Mouse (Mus musculus) intestine, embryonic 15.5 days (tissue): ENCODE results near the gene Crtac1. TPM values are rescaled to one million over a fixed set of nuclear protein-coding genes. Genes with fewer than 3 reads are reported as not detected.

Experiments
- ATAC-seq: fragments of 200-750 bp; cut with Nextera tagmentation; 2 replicates; pipeline ENCODE4 v1.8.0; 2017; ENCODE audit warnings: moderate TSS enrichment, moderate library complexity
- H3K27ac ChIP-seq: fragments of 300-500 bp; sonication (generic); 2 replicates; pipeline ENCODE4 v1.5.1; 2015; ENCODE audit warnings: mild to moderate bottlenecking, inconsistent platforms
- H3K27me3 ChIP-seq: fragments of 300-500 bp; sonication (generic); replicated peaks from 2 replicates; pipeline ENCODE4 v1.6.1; 2015; ENCODE audit warnings: inconsistent platforms
- H3K36me3 ChIP-seq: fragments of 300-500 bp; sonication (generic); 2 replicates; pipeline ENCODE4 v1.6.1; 2015; ENCODE audit warnings: inconsistent platforms
- H3K4me1 ChIP-seq: fragments of 300-500 bp; sonication (generic); replicated peaks from 2 replicates; pipeline ENCODE4 v1.6.1; 2015; ENCODE audit warnings: inconsistent platforms
- H3K4me2 ChIP-seq: fragments of 300-500 bp; sonication (generic); replicated peaks from 2 replicates; pipeline ENCODE4 v1.6.1; 2015; ENCODE audit warnings: mild to moderate bottlenecking, inconsistent platforms
- H3K4me3 ChIP-seq: fragments of 300-500 bp; sonication (generic); replicated peaks from 2 replicates; pipeline ENCODE4 v1.5.1; 2015; ENCODE audit warnings: inconsistent platforms
- H3K9ac ChIP-seq: fragments of 300-500 bp; sonication (generic); 2 replicates; pipeline ENCODE4 v1.6.1; 2015; ENCODE audit warnings: inconsistent platforms
- H3K9me3 ChIP-seq: fragments of 300-500 bp; sonication (generic); 2 replicates; pipeline ENCODE4 v1.6.1; 2016; ENCODE audit warnings: inconsistent platforms
- WGBS: fragments of 180-500 bp; shearing (Covaris S2); methylation state at CpG from one replicate; pipeline ENCODE4 v1.1.7; 2015; 5-methylcytosine and 5-hydroxymethylcytosine counted together
- polyA plus RNA-seq: library from polyadenylated mRNA; unstranded; fragments of >200 nt; fragmentation: Nextera tagmentation; extraction: Ambion mirVana; gene quantifications from 2 replicates; pipeline ENCODE4 v1.2.1, GENCODE M21; 2015

The Crtac1 gene
- polyA plus RNA-seq, 1 experiment from 2014 or later: 5.8 TPM

- no peaks in the 10 kb centered on the region for H3K9me3 ChIP-seq
- no peak for ATAC-seq
- 46% methylated on average over 8 of the region's 8 CpGs for WGBS
- no peak overlapping the region for H3K4me2 ChIP-seq
- no peak overlapping the region for H3K4me3 ChIP-seq
- no peak overlapping the region for H3K27ac ChIP-seq
- H3K9ac ChIP-seq: no peak overlapping the region
- H3K27me3 ChIP-seq: peaks cover 30% of the 10 kb centered on the region
- no peaks in the 10 kb centered on the region for H3K4me1 ChIP-seq
- H3K36me3 ChIP-seq: no peaks in the 10 kb centered on the region
These were observed 51.8 kb downstream of the Crtac1 start for GRCm38 (mm10) chr19:42379798-42380197.

- 60% methylated on average over 3 of the region's 3 CpGs for WGBS
- no peaks in the 10 kb centered on the region for H3K36me3 ChIP-seq
- ATAC-seq: no peak
These were observed 54.4 kb downstream of the Crtac1 start for GRCm38 (mm10) chr19:42377206-42377605.

GRCm38 (mm10) chr19:42363551-42363950, 68.0 kb downstream of the Crtac1 start:
- WGBS: 72% methylated on average over 4 of the region's 4 CpGs
- Histone ChIP-seq H3K4me3 (no peak overlapping the region), H3K27ac (no peak overlapping the region), H3K4me1 (no peaks in the 10 kb centered on the region), H3K36me3 (no peaks in the 10 kb centered on the region), H3K27me3 (no peaks in the 10 kb centered on the region), H3K9me3 (no peaks in the 10 kb centered on the region), H3K9ac (no peak overlapping the region), H3K4me2 (no peak overlapping the region)
- no peak for ATAC-seq

More at GRCm38 (mm10) chr19:42377206-42377605, 54.4 kb downstream of the Crtac1 start:
- H3K27ac ChIP-seq: no peak overlapping the region
- H3K4me2 ChIP-seq: no peak overlapping the region
- H3K9me3 ChIP-seq: no peaks in the 10 kb centered on the region
- H3K4me1 ChIP-seq: no peaks in the 10 kb centered on the region
- H3K4me3 ChIP-seq: no peak overlapping the region
- peaks cover 15% of the 10 kb centered on the region for H3K27me3 ChIP-seq
- H3K9ac ChIP-seq: no peak overlapping the region

GRCm38 (mm10) chr19:42358406-42358805, 73.2 kb downstream of the Crtac1 start:
- no peak overlapping the region for H3K27ac ChIP-seq
- no peaks in the 10 kb centered on the region for H3K4me1 ChIP-seq
- no peak overlapping the region for H3K9ac ChIP-seq
- no peaks in the 10 kb centered on the region for H3K9me3 ChIP-seq
- H3K4me2 ChIP-seq: no peak overlapping the region
- H3K36me3 ChIP-seq: no peaks in the 10 kb centered on the region
- H3K4me3 ChIP-seq: no peak overlapping the region
- ATAC-seq: no peak
- WGBS: 63% methylated on average over 7 of the region's 7 CpGs
- no peaks in the 10 kb centered on the region for H3K27me3 ChIP-seq

GRCm38 (mm10) chr19:42356854-42357253, 74.7 kb downstream of the Crtac1 start:
- Histone ChIP-seq H3K9me3 (no peaks in the 10 kb centered on the region), H3K27ac (no peak overlapping the region), H3K9ac (no peak overlapping the region), H3K4me2 (no peak overlapping the region), H3K27me3 (no peaks in the 10 kb centered on the region), H3K36me3 (no peaks in the 10 kb centered on the region), H3K4me3 (no peak overlapping the region), H3K4me1 (no peaks in the 10 kb centered on the region)
- WGBS: 59% methylated on average over 5 of the region's 5 CpGs
- no peak for ATAC-seq

GRCm38 (mm10) chr19:42355476-42355875, 76.1 kb downstream of the Crtac1 start:
- Histone ChIP-seq H3K36me3 (no peaks in the 10 kb centered on the region), H3K4me2 (no peak overlapping the region), H3K9me3 (no peaks in the 10 kb centered on the region), H3K27me3 (no peaks in the 10 kb centered on the region), H3K9ac (no peak overlapping the region), H3K4me3 (no peak overlapping the region), H3K27ac (no peak overlapping the region), H3K4me1 (no peaks in the 10 kb centered on the region)
- ATAC-seq: no peak
- 91% methylated on average over 16 of the region's 16 CpGs for WGBS

GRCm38 (mm10) chr19:42341183-42341582, 90.4 kb downstream of the Crtac1 start:
- Histone ChIP-seq H3K4me2 (no peak overlapping the region), H3K9ac (no peak overlapping the region), H3K27me3 (no peaks in the 10 kb centered on the region), H3K27ac (no peak overlapping the region), H3K36me3 (no peaks in the 10 kb centered on the region), H3K4me3 (no peak overlapping the region), H3K4me1 (no peaks in the 10 kb centered on the region), H3K9me3 (no peaks in the 10 kb centered on the region)
- no peak for ATAC-seq
- 51% methylated on average over 6 of the region's 6 CpGs for WGBS

- no peaks in the 10 kb centered on the region for H3K27me3 ChIP-seq
- H3K9me3 ChIP-seq: no peaks in the 10 kb centered on the region
- H3K36me3 ChIP-seq: no peaks in the 10 kb centered on the region
- no peak overlapping the region for H3K4me2 ChIP-seq
- no peak overlapping the region for H3K4me3 ChIP-seq
- H3K9ac ChIP-seq: no peak overlapping the region
- H3K4me1 ChIP-seq: no peaks in the 10 kb centered on the region
- no peak overlapping the region for H3K27ac ChIP-seq
- 49% methylated on average over 9 of the region's 9 CpGs for WGBS
- no peak for ATAC-seq
These were observed 99.4 kb downstream of the Crtac1 start for GRCm38 (mm10) chr19:42332081-42332736.

GRCm38 (mm10) chr19:42331446-42331845, 100.1 kb downstream of the Crtac1 start:
- H3K4me3 ChIP-seq: no peak overlapping the region
- no peak for ATAC-seq
- H3K9me3 ChIP-seq: no peaks in the 10 kb centered on the region
- WGBS: 76% methylated on average over 7 of the region's 7 CpGs
- no peak overlapping the region for H3K4me2 ChIP-seq
- H3K9ac ChIP-seq: no peak overlapping the region
- no peak overlapping the region for H3K27ac ChIP-seq
- no peaks in the 10 kb centered on the region for H3K36me3 ChIP-seq
- H3K27me3 ChIP-seq: no peaks in the 10 kb centered on the region
- no peaks in the 10 kb centered on the region for H3K4me1 ChIP-seq

- Histone ChIP-seq H3K9ac (no peak overlapping the region), H3K27me3 (no peaks in the 10 kb centered on the region), H3K9me3 (no peaks in the 10 kb centered on the region), H3K4me1 (no peaks in the 10 kb centered on the region), H3K4me2 (no peak overlapping the region), H3K27ac (no peak overlapping the region), H3K4me3 (no peak overlapping the region), H3K36me3 (no peaks in the 10 kb centered on the region)
- 87% methylated on average over 9 of the region's 9 CpGs for WGBS
- ATAC-seq: no peak
These were observed 103.4 kb downstream of the Crtac1 start for GRCm38 (mm10) chr19:42328160-42328559.

GRCm38 (mm10) chr19:42325894-42326293, 105.7 kb downstream of the Crtac1 start:
- ATAC-seq: no peak
- no peaks in the 10 kb centered on the region for H3K4me1 ChIP-seq
- H3K9ac ChIP-seq: no peak overlapping the region
- no peak overlapping the region for H3K27ac ChIP-seq
- whole genome bisulfite sequencing: 3% methylated on average over 11 of the region's 11 CpGs
- H3K4me3 ChIP-seq: no peak overlapping the region
- no peaks in the 10 kb centered on the region for H3K9me3 ChIP-seq
- H3K4me2 ChIP-seq: no peak overlapping the region
- no peaks in the 10 kb centered on the region for H3K36me3 ChIP-seq
- no peaks in the 10 kb centered on the region for H3K27me3 ChIP-seq

GRCm38 (mm10) chr19:42322357-42323090, 109.1 kb downstream of the Crtac1 start:
- H3K27ac ChIP-seq: no peak overlapping the region
- no peak overlapping the region for H3K4me2 ChIP-seq
- no peaks in the 10 kb centered on the region for H3K9me3 ChIP-seq
- WGBS: 60% methylated on average over 12 of the region's 12 CpGs
- H3K4me1 ChIP-seq: no peaks in the 10 kb centered on the region
- no peaks in the 10 kb centered on the region; the same call in 1 of the 2 replicates for H3K27me3 ChIP-seq
- no peak for ATAC-seq
- H3K36me3 ChIP-seq: no peaks in the 10 kb centered on the region
- no peak overlapping the region for H3K4me3 ChIP-seq
- H3K9ac ChIP-seq: no peak overlapping the region

- Histone ChIP-seq H3K9ac (no peak overlapping the region), H3K4me1 (no peaks in the 10 kb centered on the region), H3K36me3 (no peaks in the 10 kb centered on the region), H3K4me3 (no peak overlapping the region), H3K27me3 (no peaks in the 10 kb centered on the region; the same call in 1 of the 2 replicates), H3K27ac (no peak overlapping the region), H3K9me3 (no peaks in the 10 kb centered on the region), H3K4me2 (no peak overlapping the region)
- WGBS: 61% methylated on average over 5 of the region's 5 CpGs
- no peak for ATAC-seq
These were observed 109.6 kb downstream of the Crtac1 start for GRCm38 (mm10) chr19:42321936-42322335.
